Mouse (Mus musculus) liver (tissue): ENCODE measurements around the gene Dlx6.

Source experiments
- DNase-seq: peaks from one replicate; pipeline ENCODE4 v3.0.0-alpha.2; 2020; ENCODE audit warnings: mixed read lengths

Dlx6 gene

GRCm38 (mm10) chr6:6863160-6863870 lies at the start of gene Dlx6:
Dlx6 (plus strand) TSS chr6:6863334.
- DNase-seq, result peak; percentile 27

- no peak for DNase-seq
Measured at GRCm38 (mm10) chr6:6816821-6817220, 46.3 kb upstream of the Dlx6 start.

DNA sequence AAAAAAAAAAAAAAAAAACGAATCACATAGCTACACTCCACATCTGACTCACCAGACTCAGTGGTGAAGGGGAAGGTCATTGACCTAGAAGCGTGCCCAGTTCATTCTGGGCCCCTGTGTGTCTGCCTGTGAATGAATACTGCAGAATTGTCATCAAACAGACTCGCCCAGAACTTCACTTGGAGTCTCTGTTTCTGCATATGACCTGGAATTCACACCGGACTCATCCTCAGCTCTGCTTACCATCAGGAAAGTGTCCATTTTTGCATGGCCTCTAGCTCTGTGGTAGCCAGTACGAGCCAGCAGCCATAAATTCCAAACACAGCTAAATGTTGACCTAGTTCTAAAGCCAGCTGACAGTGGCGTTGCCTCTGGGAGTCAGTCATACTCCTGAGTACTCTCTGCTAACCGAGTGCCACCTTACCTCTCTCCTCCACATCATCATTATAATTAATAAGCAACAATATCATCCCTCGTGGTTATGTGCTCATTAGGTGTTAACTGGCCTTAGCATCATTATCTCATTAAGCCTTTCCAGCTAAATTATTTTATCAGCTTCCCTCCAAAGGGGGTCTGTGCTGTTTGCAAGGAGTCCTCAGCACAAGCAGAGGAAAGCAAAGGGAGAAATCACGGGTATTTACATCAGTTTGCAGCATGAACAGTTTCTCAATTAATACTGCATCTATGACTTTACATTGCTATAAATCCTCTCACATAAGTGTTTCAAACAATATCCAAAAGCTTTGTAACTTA lies 44.9 kb upstream of the Dlx6 start:
- no peak for DNase-seq

DNA sequence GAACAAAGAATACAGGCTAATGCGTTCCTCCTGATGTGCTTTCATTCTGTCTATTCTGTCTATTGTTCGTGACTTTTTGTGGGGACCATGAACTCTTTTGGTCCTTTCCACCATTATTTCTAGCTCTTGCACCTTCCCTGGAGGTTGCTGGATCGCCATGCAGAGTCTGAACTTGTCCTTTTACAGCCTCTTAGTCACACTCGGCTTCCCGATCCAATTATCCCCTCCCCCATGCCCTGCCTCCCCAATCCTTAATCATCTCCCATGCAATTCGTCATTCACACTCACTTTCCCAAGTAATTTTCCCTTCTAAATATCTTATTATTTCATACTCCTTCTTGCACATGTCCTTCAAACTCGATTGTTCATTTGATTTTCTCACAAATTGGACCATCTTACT lies 44.0 kb upstream of the Dlx6 start:
- DNase-seq, result no peak

- no peak for DNase-seq
Measured at GRCm38 (mm10) chr6:6825313-6825712, 37.8 kb upstream of the Dlx6 start.

DNA sequence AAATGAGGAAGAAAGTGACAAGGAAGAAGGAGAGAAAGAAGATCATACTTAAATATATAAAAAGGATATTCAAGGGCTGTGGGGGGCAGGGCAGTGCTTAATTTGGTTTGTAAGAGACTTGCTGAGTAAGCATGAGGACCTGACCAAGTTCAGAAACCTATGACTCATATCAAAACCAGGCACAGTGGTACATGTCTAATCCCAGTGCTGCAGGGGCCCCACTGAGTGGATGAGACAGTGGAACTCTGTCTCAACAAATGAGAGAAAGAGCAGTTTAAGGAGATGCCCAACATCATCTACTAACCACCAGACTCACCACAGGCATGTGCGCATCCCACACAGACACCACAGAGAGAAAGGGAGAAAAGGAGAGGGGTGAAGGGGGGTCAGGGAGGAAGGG lies 36.3 kb upstream of the Dlx6 start:
- no peak for DNase-seq

- no peak for DNase-seq
Measured at GRCm38 (mm10) chr6:6830446-6830845, 32.7 kb upstream of the Dlx6 start.

- DNase-seq, result no peak
Measured at GRCm38 (mm10) chr6:6833301-6833700, 29.8 kb upstream of the Dlx6 start.

DNA sequence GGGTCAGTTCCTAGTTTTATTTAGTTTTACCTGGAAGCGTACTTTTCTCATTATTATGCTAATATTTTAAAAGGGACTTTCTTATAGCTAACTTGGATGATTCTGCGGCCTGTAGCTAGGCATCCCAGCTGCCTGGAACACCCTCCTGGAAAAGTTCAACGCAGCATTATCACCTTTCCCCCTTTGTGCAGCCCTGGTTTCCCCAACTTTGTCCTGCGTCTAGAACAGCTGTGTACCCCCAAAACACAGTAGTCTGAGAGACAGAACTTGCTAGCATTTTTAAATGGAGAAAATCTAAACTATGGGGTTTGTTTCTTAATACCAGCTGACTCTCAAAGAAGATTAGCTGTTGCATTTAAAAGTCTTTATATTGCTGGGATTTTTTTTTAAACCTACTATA lies 14.6 kb upstream of the Dlx6 start:
- DNase-seq, result no peak

GRCm38 (mm10) chr6:6849744-6850143 lies 13.4 kb upstream of the Dlx6 start:
- DNase-seq, result no peak

DNA sequence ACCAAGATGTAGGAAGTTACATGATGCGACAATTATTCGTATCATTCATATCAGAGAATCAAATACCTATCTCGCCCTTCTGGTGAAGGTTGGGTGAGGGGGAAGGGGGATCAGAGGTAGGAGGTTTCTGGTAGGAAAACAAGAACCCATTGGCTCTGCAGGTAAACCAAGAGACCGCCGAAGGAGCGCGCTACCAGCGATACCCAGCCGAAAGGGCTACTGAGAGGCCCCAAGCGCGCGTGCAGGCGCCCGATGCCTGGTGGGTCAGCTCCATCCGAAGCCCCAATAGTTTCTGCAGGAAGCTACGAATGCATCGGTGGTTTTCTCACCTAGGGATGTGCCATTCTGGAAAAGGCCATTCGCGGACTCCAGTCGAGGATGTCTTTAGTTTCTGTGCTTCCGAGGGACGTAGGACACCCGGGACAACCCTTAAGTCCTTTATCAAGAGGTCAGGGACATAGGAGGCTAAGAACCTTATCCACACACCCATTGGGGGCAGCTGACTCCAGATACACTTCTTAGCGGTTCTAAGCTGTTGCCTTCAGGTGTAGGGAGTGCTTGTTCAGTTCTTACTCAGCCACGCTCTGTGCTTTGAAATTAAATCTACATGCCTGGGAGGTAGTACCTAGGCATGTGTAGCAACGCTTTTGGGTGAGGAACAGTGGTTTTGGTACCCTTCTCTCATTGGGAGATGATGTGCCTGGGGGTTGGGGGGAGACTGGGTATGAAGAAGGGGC lies 12.6 kb upstream of the Dlx6 start:
- DNase-seq, result no peak

DNA sequence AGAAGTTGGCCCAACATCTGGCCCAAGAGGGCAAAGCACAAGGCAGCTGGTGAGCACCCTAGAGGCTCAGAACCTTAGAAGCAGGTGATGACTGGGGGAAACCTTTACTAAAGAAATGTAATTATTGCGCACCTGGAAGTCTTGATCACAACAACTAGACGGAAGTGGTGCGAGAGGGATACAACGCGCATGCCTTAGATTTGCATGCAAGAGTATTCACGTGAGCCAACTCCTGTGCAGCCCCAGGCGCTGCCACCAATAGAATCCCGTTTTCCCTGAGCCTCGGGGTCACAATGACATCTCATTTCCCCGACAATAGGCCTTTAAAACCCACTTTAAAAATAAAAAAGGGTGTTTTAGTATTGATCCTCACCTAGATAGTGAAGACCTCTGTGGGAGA lies 12.0 kb upstream of the Dlx6 start:
- no peak for DNase-seq

GRCm38 (mm10) chr6:6852944-6853343 lies 10.2 kb upstream of the Dlx6 start:
- no peak for DNase-seq

GRCm38 (mm10) chr6:6854176-6854575 lies 9.0 kb upstream of the Dlx6 start:
- DNase-seq, result no peak

GRCm38 (mm10) chr6:6854902-6855745 lies 8.0 kb upstream of the Dlx6 start:
- DNase-seq, result no peak

GRCm38 (mm10) chr6:6855746-6856185 lies 7.4 kb upstream of the Dlx6 start:
- no peak for DNase-seq

DNA sequence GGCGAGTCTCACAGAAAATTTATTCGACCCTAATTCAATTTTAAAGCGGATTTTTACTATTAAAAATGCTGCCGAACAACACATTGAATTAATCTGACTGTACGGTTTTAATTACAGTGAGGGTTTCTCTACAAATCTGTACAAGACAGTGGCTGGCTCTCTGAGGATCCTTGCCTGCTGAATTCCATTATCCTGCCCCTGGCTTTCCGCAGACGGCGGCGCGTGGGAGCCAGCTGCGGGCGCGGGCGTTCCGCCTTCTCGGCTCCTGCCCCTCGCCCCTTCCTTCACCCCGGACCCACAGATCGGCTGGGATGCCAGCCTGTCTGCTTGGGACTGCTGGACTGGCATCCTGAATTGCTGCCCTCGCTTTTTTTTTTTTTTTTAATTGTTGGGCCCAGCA lies 6.8 kb upstream of the Dlx6 start:
- DNase-seq, result no peak

DNA sequence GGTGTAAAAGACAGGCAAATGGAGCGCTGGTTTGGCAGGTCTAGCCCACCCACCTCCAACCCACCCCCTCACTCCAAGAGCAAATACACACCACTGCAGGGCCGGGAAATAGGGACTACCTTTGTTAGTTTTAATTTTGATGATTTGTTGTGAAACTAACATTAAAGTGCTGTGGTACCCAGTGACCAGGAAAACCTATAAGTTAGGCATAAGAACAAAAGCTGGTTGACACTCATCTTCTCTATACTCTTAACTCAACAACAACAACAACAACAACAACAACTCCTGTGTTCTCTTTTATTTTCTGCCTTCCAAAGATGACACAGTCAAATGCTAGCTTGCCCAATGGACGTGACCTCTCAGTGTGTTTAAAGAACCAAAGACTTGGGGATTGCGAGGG lies 6.3 kb upstream of the Dlx6 start:
- no peak for DNase-seq

DNA sequence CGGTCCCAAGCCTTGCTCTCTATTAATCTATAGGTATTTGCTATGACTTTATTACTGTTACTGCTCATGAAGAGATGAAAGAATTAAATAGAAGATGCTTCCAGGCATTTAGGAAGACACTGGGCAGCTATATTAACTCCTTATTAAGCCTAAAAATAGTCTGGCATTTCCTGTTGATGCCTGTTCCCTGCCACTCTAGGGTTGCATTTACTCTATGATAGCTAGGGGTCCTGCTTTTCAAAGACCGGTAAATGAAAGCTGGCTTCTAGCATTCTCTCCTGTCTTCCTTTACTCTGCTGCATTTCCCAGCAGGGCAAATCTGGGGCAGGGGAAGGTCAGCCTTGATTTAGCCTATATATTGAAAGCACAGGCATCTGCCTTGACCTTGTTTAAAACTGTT lies 5.4 kb upstream of the Dlx6 start:
- no peak for DNase-seq

- no peak for DNase-seq
Measured at GRCm38 (mm10) chr6:6858571-6858970, 4.6 kb upstream of the Dlx6 start.

DNA sequence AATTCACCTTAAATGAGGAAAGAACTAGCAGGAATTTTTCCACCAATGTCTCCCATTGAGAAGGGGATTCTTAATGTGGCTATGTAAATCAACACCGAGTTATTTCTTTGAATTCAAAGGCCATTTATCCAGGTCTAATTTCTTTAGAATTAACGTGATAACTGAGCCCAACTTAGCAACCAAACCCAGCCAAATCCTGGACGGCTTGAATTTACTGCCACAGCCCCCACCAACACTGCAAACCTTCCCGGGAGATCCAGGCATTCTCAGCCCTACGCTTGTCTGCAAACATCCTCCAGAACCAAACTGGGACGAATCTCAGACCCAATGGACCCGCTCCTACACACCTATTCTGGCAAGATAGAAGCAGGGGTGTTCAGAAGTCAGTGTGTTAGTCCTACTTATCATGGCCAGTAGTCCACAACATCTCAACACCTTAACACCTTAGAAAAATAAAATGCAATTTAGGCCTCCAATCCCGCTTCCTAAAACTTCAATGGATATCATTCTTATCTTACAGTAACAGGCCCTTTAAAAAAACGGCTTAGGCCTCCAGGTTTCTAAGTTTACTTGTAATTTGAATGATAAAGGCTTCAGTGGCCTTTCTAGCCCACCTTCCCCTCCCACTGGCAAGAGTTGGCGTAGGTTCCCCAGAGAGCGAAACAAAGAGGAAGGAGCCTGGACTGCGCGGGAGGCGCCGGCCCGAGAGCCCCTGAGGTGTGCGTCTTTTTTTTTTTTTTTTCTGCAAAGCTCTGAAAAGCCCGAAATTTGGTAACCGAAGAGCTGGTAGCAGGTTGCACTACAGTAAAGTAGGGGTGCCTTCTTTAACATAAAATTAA lies 3.8 kb upstream of the Dlx6 start:
- no peak for DNase-seq

- DNase-seq, result no peak
Measured at GRCm38 (mm10) chr6:6859950-6860410, 3.2 kb upstream of the Dlx6 start.
